Mouse (Mus musculus) G1E (cell line): ENCODE data around the gene Myo1h.

Experiments
- CTCF ChIP-seq: IDR thresholded peaks from 2 replicates; pipeline ENCODE4 v1.5.1; 2012; ENCODE audit warnings: low read depth, low read length, inconsistent platforms, mixed read lengths
- TAL1 ChIP-seq: conservative IDR thresholded peaks from 2 replicates; pipeline ENCODE4 v1.6.1; 2012; ENCODE audit warnings: low read depth, low read length, inconsistent platforms, mixed read lengths

DNA sequence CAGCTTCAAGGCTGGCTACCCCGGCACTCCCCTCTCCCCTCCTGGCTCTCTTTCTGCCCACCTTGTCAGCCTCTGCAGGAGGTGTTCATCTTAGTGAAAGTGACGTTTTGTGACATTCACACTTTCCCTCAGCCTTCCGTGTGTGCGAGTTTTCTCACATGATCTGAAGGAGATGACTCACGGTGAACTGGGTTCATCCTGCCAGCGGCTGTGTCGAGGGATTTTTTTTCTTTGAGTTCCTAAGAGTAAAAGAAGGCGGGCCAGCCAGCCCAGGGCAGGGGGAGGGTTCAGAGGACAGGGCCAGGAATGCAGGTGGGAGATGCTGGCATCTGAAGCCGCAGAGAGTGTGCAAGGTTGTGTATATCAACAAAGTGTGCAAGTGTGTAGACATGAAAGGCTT, 104.2 kb downstream of the Myo1h start:
- TF ChIP-seq CTCF, result no peak
- TF ChIP-seq TAL1, result no peak
